Mouse (Mus musculus) cerebellum, adult 2 months (tissue): ENCODE data around the gene Prdm2. TPM values are rescaled to one million over a fixed set of nuclear protein-coding genes. Genes with fewer than 3 reads are reported as not detected.

ENCODE experiments used
- DNase-seq, 2 experiments: peaks; one replicate each; pipeline ENCODE4 v3.0.0; 2021
- H3K27ac ChIP-seq: fragments of 200-500 bp; 2 replicates; pipeline ENCODE4 v1.5.1; 2012; ENCODE audit warnings: low read length, control low read depth, inconsistent platforms; ENCODE audit not compliant: insufficient read depth
- H3K27me3 ChIP-seq: fragments of 200-500 bp; 2 replicates; pipeline ENCODE4 v1.6.1; 2012; ENCODE audit warnings: inconsistent platforms, mild to moderate bottlenecking, low read length, moderate library complexity; ENCODE audit not compliant: control insufficient read depth, insufficient read depth
- H3K4me1 ChIP-seq: fragments of 200-500 bp; 2 replicates; pipeline ENCODE4 v1.6.1; 2011; ENCODE audit warnings: low read length; ENCODE audit not compliant: control insufficient read depth, insufficient read depth
- H3K4me3 ChIP-seq: fragments of 200-500 bp; replicated peaks from 2 replicates; pipeline ENCODE3; 2011; ENCODE audit warnings: mild to moderate bottlenecking, low read depth, low read length, control low read depth; ENCODE audit not compliant: insufficient read depth
- CTCF ChIP-seq: fragments of 200-500 bp; IDR thresholded peaks from 2 replicates; pipeline ENCODE4 v1.5.1; 2011; ENCODE audit warnings: low read depth, mild to moderate bottlenecking, control low read depth, low read length, moderate library complexity, borderline replicate concordance; ENCODE audit not compliant: insufficient read depth
- POLR2A ChIP-seq: fragments of 200-500 bp; IDR thresholded peaks from 2 replicates; pipeline ENCODE4 v1.6.1; 2011; ENCODE audit warnings: low read length, control low read depth, borderline replicate concordance; ENCODE audit not compliant: insufficient read depth
- WGBS: fragments of 180-500 bp; shearing (Covaris S2); methylation state at CpG from one replicate; pipeline ENCODE4 v1.1.7; 2018; 5-methylcytosine and 5-hydroxymethylcytosine counted together
- polyA plus RNA-seq: library from polyadenylated mRNA; depleted of rRNA; stranded (reverse); fragments of >200 nt; gene quantifications from 2 replicates; pipeline ENCODE4 v1.2.3, GENCODE M21; 2012

Prdm2 gene
- polyA plus RNA-seq, 1 experiment: 21.9 TPM

GRCm38 (mm10) chr4:143218858-143219257, 6.1 kb upstream of the Prdm2 start:
- no peak overlapping the region for H3K27ac ChIP-seq
- 84% methylated on average over 2 of the region's 2 CpGs for WGBS
- TF ChIP-seq CTCF (no peak), POLR2A (no peak)

GRCm38 (mm10) chr4:143217189-143217588, 4.4 kb upstream of the Prdm2 start:
- no peak for TF ChIP-seq POLR2A
- TF ChIP-seq CTCF: no peak
- H3K27me3 ChIP-seq: no peaks in the 10 kb centered on the region
- 82% methylated on average over 7 of the region's 7 CpGs for WGBS
- H3K4me1 ChIP-seq: no peaks in the 10 kb centered on the region
- no peak overlapping the region for H3K27ac ChIP-seq
- DNase-seq: no peak
- no peak overlapping the region for H3K4me3 ChIP-seq

More at GRCm38 (mm10) chr4:143218858-143219257, 6.1 kb upstream of the Prdm2 start:
- Histone ChIP-seq H3K27me3 (no peaks in the 10 kb centered on the region), H3K4me1 (no peaks in the 10 kb centered on the region), H3K4me3 (no peak overlapping the region)
- no peak for DNase-seq

GRCm38 (mm10) chr4:143214221-143214797, 1.5 kb upstream of the Prdm2 start:
- 95% methylated on average over 3 of the region's 3 CpGs for WGBS
- no peaks in the 10 kb centered on the region for H3K27me3 ChIP-seq
- no peaks in the 10 kb centered on the region for H3K4me1 ChIP-seq
- no peak for DNase-seq
- no peak overlapping the region for H3K27ac ChIP-seq
- H3K4me3 ChIP-seq: no peak overlapping the region
- TF ChIP-seq POLR2A (no peak), CTCF (no peak)

GRCm38 (mm10) chr4:143213571-143213970, 776 bp upstream of the Prdm2 start:
- WGBS: 89% methylated on average over 4 of the region's 4 CpGs
- H3K27me3 ChIP-seq: no peaks in the 10 kb centered on the region
- no peak overlapping the region for H3K4me3 ChIP-seq
- no peak for DNase-seq
- TF ChIP-seq POLR2A: no peak
- TF ChIP-seq CTCF: no peak
- H3K27ac ChIP-seq: no peak overlapping the region
- no peaks in the 10 kb centered on the region for H3K4me1 ChIP-seq

- H3K4me1 ChIP-seq: no peaks in the 10 kb centered on the region
- peak overlapping the region; percentile 63 for H3K4me3 ChIP-seq
- 97% methylated on average over 3 of the region's 3 CpGs for WGBS
- no peaks in the 10 kb centered on the region for H3K27me3 ChIP-seq
- no peak for DNase-seq
- H3K27ac ChIP-seq: peak overlapping the region; percentile 11; the same call in 1 of the 2 replicates
- TF ChIP-seq CTCF: no peak
- TF ChIP-seq POLR2A: no peak
These were observed 332 bp upstream of the Prdm2 start for GRCm38 (mm10) chr4:143213175-143213479.

GRCm38 (mm10) chr4:143211584-143212340, 1.0 kb downstream of the Prdm2 start:
- WGBS: 6% methylated on average over 43 of the region's 43 CpGs
- peak; percentile 53 to 73 for DNase-seq
- H3K4me1 ChIP-seq: no peaks in the 10 kb centered on the region
- peak overlapping the region; percentile 63 for H3K4me3 ChIP-seq
- TF ChIP-seq POLR2A (peak; percentile 10; the same call in 1 of the 2 replicates), CTCF (no peak)
- H3K27me3 ChIP-seq: no peaks in the 10 kb centered on the region
- H3K27ac ChIP-seq: peak overlapping the region; percentile 43; the same call in 1 of the 2 replicates

GRCm38 (mm10) chr4:143209997-143210396, 2.8 kb downstream of the Prdm2 start:
- Histone ChIP-seq H3K4me1 (no peaks in the 10 kb centered on the region), H3K27ac (no peak overlapping the region), H3K4me3 (no peak overlapping the region), H3K27me3 (no peaks in the 10 kb centered on the region)
- no peak for TF ChIP-seq POLR2A
- no peak for TF ChIP-seq CTCF
- no peak for DNase-seq
- WGBS: 67% methylated on average over 2 of the region's 2 CpGs

- no peaks in the 10 kb centered on the region for H3K27me3 ChIP-seq
- no peak overlapping the region for H3K27ac ChIP-seq
- WGBS: 77% methylated on average over 3 of the region's 3 CpGs
- no peak for DNase-seq
- H3K4me1 ChIP-seq: peaks cover 2% of the 10 kb centered on the region; the same call in 1 of the 2 replicates
- H3K4me3 ChIP-seq: no peak overlapping the region
- TF ChIP-seq POLR2A (no peak), CTCF (no peak)
These were observed 10.1 kb downstream of the Prdm2 start for GRCm38 (mm10) chr4:143202653-143203052.
